Mouse (Mus musculus): ENCODE data around the gene Tex21.

GRCm38 (mm10) chr12:76244981-76245380 lies 1.6 kb downstream of the Tex21 start:
- peak in 1 of 3 experiments; percentile 34; a peak in 2 of 6 replicates for TF ChIP-seq CTCF (IDR thresholded peaks at IDR 0.05 in 2 of 3, conservative IDR thresholded peaks at IDR 0.05 in 1 of 3; ENCODE audit: control insufficient read depth in 1 of 3, insufficient read depth in 1 of 3, low read depth in 2 of 3, low read length in 3 of 3, poor library complexity in 1 of 3, severe bottlenecking in 1 of 3)
- no peak for TF ChIP-seq SMC3 (IDR thresholded peaks at IDR 0.05; ENCODE audit: low read depth, low read length)
- TF ChIP-seq ZKSCAN1 (IDR thresholded peaks at IDR 0.05; ENCODE audit: low read depth, low read length), result no peak
- no peak for TF ChIP-seq TAL1 (IDR thresholded peaks at IDR 0.05; ENCODE audit: low read length)

Measured in MEL (cell line).